Mouse (Mus musculus) midbrain, embryonic 12.5 days (tissue): ENCODE data around the gene Vars. TPM values are rescaled to one million over a fixed set of nuclear protein-coding genes. Genes with fewer than 3 reads are reported as not detected.
A peak's percentile ranks its signal among the peaks of the same experiment; 100 is the strongest.

ENCODE experiments used
- ATAC-seq: fragments of 200-750 bp; cut with Nextera tagmentation; 2 replicates; pipeline ENCODE4 v1.8.0; 2017; ENCODE audit warnings: low read depth, moderate TSS enrichment, moderate library complexity; ENCODE audit not compliant: low FRiP score
- H3K27ac ChIP-seq: fragments of 300-500 bp; sonication (generic); replicated peaks from 2 replicates; pipeline ENCODE4 v1.5.1; 2016; ENCODE audit warnings: mild to moderate bottlenecking
- H3K27me3 ChIP-seq: fragments of 300-500 bp; sonication (generic); 2 replicates; pipeline ENCODE4 v1.6.1; 2016; ENCODE audit warnings: mild to moderate bottlenecking
- H3K36me3 ChIP-seq: fragments of 300-500 bp; sonication (generic); 2 replicates; pipeline ENCODE4 v1.6.1; 2016
- H3K4me1 ChIP-seq: fragments of 300-500 bp; sonication (generic); 2 replicates; pipeline ENCODE4 v1.6.1; 2016
- H3K4me2 ChIP-seq: fragments of 300-500 bp; sonication (generic); replicated peaks from 2 replicates; pipeline ENCODE4 v1.6.1; 2016; ENCODE audit warnings: mild to moderate bottlenecking, moderate library complexity
- H3K4me3 ChIP-seq: fragments of 300-500 bp; sonication (generic); 2 replicates; pipeline ENCODE4 v1.5.1; 2016; ENCODE audit warnings: mild to moderate bottlenecking
- H3K9ac ChIP-seq: fragments of 300-500 bp; sonication (generic); replicated peaks from 2 replicates; pipeline ENCODE4 v1.6.1; 2016; ENCODE audit warnings: mild to moderate bottlenecking, moderate library complexity
- H3K9me3 ChIP-seq: fragments of 300-500 bp; sonication (generic); 2 replicates; pipeline ENCODE4 v1.6.1; 2016; ENCODE audit warnings: mild to moderate bottlenecking
- WGBS: fragments of 180-500 bp; shearing (Covaris S2); methylation state at CpG from one replicate; pipeline ENCODE4 v1.1.7; 2016; 5-methylcytosine and 5-hydroxymethylcytosine counted together
- polyA plus RNA-seq: library from polyadenylated mRNA; unstranded; fragments of >200 nt; fragmentation: Nextera tagmentation; extraction: Ambion mirVana; gene quantifications from 2 replicates; pipeline ENCODE4 v1.2.1, GENCODE M21; 2016

The Vars gene
- polyA plus RNA-seq, 1 experiment from 2014 or later: 142 TPM

GRCm38 (mm10) chr17:35046681-35047455 lies 46.1 kb downstream of the Vars start, which contains the start of gene Msh5:
Msh5 (minus strand) TSS chr17:35046745.
- 2% methylated on average over 33 of the region's 33 CpGs for WGBS
- Histone ChIP-seq H3K9ac (peak within 1 kb of the TSS; percentile 81), H3K27ac (peak within 1 kb of the TSS; percentile 79), H3K4me3 (peak within 1 kb of the TSS; percentile 53), H3K9me3 (no peaks in the 10 kb centered on the region), H3K27me3 (no peaks in the 10 kb centered on the region), H3K4me2 (peak within 1 kb of the TSS; percentile 91), H3K4me1 (peaks cover 52% of the 10 kb centered on the region), H3K36me3 (no peaks in the 10 kb centered on the region)
- ATAC-seq: peak; percentile 98

DNA sequence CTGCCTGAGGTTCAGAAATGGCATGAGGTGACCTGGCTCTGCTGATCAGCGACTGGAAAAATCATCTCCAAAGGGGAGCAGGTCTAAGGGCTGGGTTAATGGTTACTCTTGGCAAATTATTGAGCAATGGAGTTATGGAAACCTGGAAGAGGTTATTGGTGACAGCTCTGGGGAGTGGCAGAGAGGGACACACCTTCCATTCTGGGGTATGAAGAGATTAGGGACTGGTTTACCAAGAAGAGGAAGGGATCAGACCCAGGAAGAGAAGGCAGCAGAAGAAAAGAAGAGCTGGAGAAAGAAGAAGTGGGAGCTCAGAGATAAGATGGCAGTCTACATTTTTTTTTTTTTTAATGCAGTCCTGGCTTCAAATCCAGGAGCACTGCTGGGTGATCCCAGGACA lies 46.9 kb downstream of the Vars start:
- H3K9me3 ChIP-seq: no peaks in the 10 kb centered on the region
- peak overlapping the region; percentile 61; the same call in 1 of the 2 replicates for H3K27ac ChIP-seq
- H3K4me1 ChIP-seq: peaks cover 61% of the 10 kb centered on the region
- 0 out of 2 replicates have a peak, but pooled peaks cover under 1% of the 10 kb centered on the region for H3K36me3 ChIP-seq
- H3K4me2 ChIP-seq: no peak overlapping the region
- no peaks in the 10 kb centered on the region for H3K27me3 ChIP-seq
- no peak for ATAC-seq
- no peak overlapping the region for H3K9ac ChIP-seq
- H3K4me3 ChIP-seq: no peak overlapping the region
- 57% methylated on average over 1 of the region's 1 CpGs for WGBS

GRCm38 (mm10) chr17:35048149-35048931 lies 47.6 kb downstream of the Vars start:
- Histone ChIP-seq H3K4me3 (no peak overlapping the region), H3K4me1 (peaks cover 65% of the 10 kb centered on the region), H3K27me3 (no peaks in the 10 kb centered on the region), H3K4me2 (no peak overlapping the region; the same call in 1 of the 2 replicates), H3K27ac (peak overlapping the region; percentile 61), H3K36me3 (peaks cover 7% of the 10 kb centered on the region; the same call in 1 of the 2 replicates), H3K9me3 (no peaks in the 10 kb centered on the region), H3K9ac (no peak overlapping the region)
- 39% methylated on average over 11 of the region's 11 CpGs for WGBS
- no peak for ATAC-seq

GRCm38 (mm10) chr17:35048932-35049440 lies 48.2 kb downstream of the Vars start:
- Histone ChIP-seq H3K27me3 (no peaks in the 10 kb centered on the region), H3K4me3 (no peak overlapping the region), H3K9me3 (0 out of 2 replicates have a peak, but pooled peaks cover 1% of the 10 kb centered on the region), H3K27ac (peak overlapping the region; percentile 93), H3K4me1 (peaks cover 65% of the 10 kb centered on the region), H3K36me3 (peaks cover 12% of the 10 kb centered on the region), H3K9ac (no peak overlapping the region), H3K4me2 (peak overlapping the region; percentile 67)
- no peak for ATAC-seq
- WGBS: 72% methylated on average over 5 of the region's 5 CpGs

- Histone ChIP-seq H3K4me1 (peaks cover 65% of the 10 kb centered on the region), H3K27me3 (no peaks in the 10 kb centered on the region), H3K4me3 (peak within 1 kb of the TSS; percentile 52), H3K27ac (peak within 1 kb of the TSS; percentile 93), H3K4me2 (peak within 1 kb of the TSS; percentile 67), H3K9ac (peak within 1 kb of the TSS; percentile 83), H3K9me3 (0 out of 2 replicates have a peak, but pooled peaks cover 4% of the 10 kb centered on the region), H3K36me3 (peaks cover 18% of the 10 kb centered on the region)
- ATAC-seq: no peak
- WGBS: 2% methylated on average over 11 of the region's 11 CpGs
Measured at GRCm38 (mm10) chr17:35049561-35050016, 48.8 kb downstream of the Vars start, which contains the start of gene Clic1. Clic1 (plus strand) TSS chr17:35049966.

- no peak for ATAC-seq
- H3K4me1 ChIP-seq: peaks cover 65% of the 10 kb centered on the region
- WGBS: 0% methylated on average over 24 of the region's 27 CpGs
Measured at GRCm38 (mm10) chr17:35050126-35050750, 49.5 kb downstream of the Vars start.

DNA sequence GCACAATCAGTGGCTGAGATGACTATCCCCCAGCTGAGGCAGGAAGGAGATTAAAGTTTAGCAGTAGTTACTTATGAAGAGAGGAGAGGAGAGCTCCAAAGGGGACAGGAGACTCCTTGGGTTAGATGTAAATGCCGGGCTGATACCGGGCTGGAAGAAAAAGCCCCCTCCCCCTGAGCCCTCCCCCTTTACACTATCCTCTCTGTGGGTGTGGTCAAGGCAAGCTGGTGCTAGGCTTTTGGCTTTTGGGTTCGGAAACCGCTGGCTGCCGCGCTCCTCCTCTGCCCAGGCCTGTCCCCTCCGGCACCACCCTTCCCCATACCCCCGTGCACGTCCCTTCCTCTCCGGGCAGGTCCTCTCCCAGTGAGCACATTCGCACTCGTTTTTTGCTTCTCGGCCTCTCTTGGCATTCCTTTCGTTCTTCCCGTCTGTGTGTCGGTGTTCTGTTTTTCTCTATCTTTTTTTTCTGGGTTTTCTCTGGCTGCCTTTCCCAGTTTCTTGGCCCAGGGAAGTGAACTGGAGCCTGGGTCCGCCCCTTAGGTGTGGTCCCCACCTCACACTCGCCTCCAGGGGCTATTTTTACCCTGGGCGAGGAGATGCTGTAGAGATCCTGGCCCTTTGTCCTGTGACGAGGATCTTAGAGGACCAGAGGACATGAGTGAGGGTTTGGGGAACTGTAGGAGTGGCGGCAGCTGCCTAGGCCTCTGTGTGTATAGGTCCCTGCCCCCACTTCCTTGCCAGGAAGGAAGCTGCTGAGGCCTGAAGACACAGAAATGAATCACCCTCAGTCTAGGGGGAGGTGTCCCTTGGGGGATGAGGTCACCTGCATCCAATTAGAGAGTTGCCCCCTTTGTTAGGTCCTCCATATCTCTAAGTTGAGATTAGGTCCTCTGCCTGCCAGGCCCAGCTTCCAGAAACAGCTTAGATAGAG lies 50.6 kb downstream of the Vars start:
- Histone ChIP-seq H3K27me3 (no peaks in the 10 kb centered on the region), H3K9me3 (0 out of 2 replicates have a peak, but pooled peaks cover 4% of the 10 kb centered on the region), H3K4me3 (peak overlapping the region; percentile 52), H3K4me1 (peaks cover 53% of the 10 kb centered on the region), H3K27ac (peak overlapping the region; percentile 93), H3K9ac (peak overlapping the region; percentile 83), H3K36me3 (peaks cover 32% of the 10 kb centered on the region), H3K4me2 (peak overlapping the region; percentile 67)
- 2% methylated on average over 21 of the region's 21 CpGs for WGBS
- ATAC-seq: peak; percentile 70

More at GRCm38 (mm10) chr17:35050126-35050750, 49.5 kb downstream of the Vars start:
- H3K36me3 ChIP-seq: peaks cover 22% of the 10 kb centered on the region
- peak overlapping the region; percentile 93 for H3K27ac ChIP-seq
- H3K9me3 ChIP-seq: 0 out of 2 replicates have a peak, but pooled peaks cover 4% of the 10 kb centered on the region
- peak overlapping the region; percentile 52 for H3K4me3 ChIP-seq
- H3K27me3 ChIP-seq: no peaks in the 10 kb centered on the region
- H3K4me2 ChIP-seq: peak overlapping the region; percentile 67
- H3K9ac ChIP-seq: peak overlapping the region; percentile 83

DNA sequence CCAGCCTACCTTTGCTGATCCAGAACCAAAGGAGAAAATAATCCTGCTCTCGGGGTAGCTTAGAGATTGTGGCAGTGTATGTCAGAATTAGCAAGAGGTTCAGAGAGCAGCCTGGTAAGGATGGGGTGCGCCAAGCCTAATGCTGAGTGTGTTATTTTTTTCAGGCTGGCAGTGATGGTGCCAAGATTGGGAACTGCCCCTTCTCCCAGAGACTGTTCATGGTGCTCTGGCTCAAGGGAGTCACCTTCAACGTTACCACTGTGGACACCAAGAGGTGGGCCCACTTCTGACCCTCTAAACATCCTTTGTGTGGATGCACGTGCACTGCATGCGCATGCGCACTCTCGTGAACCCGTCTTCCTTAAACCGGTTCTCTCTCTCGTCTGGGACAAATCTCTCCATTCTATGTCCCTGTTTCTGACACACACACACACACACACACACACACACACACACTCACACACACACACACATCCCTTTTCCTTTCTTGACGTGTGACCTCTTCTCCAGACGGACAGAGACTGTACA lies 51.5 kb downstream of the Vars start:
- Histone ChIP-seq H3K9ac (peak overlapping the region; percentile 83), H3K27ac (peak overlapping the region; percentile 93), H3K4me1 (peaks cover 47% of the 10 kb centered on the region), H3K4me2 (peak overlapping the region; percentile 67), H3K27me3 (no peaks in the 10 kb centered on the region), H3K4me3 (peak overlapping the region; percentile 52), H3K9me3 (0 out of 2 replicates have a peak, but pooled peaks cover 4% of the 10 kb centered on the region), H3K36me3 (peaks cover 39% of the 10 kb centered on the region)
- no peak for ATAC-seq
- WGBS: 71% methylated on average over 12 of the region's 12 CpGs

DNA sequence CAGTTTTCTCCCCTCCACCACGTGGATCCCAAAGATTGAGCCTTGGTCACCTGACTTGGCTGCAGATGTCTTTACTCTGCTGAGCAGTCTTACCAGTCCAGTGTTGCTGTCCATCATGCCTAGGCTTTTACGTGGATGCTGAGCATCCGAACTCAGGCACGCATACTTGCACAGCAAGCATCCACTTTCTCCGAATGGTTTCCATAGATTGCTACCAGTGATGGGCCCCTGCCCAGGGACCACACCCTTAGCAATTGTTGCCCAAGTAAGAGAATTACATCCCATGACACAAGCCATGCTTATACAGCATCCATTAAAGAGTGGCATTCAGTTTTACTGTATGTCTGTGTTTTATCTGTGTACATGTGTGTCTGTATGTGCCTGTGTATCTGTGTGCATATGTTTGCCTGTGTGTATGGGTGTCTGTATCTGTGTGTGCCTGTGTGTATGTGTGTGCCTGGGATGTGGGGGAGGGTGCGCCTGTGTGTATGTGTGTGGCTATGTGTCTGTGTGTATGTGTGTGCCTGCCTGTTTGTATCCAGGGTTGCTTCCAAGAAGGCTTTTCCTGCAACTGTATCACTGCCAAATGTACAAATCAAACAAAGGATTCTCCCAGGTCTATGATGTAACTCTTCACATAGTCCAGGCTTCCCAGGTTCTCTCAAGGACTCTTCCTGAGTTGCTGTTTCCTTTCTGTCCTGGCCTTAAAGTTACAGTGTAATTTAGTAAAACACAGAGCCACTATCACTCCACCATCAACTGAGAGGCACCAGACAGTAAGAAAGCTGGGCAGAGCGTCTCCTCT lies 55.1 kb downstream of the Vars start:
- Histone ChIP-seq H3K4me1 (peaks cover 34% of the 10 kb centered on the region), H3K4me3 (no peak overlapping the region), H3K36me3 (peaks cover 48% of the 10 kb centered on the region), H3K9ac (no peak overlapping the region), H3K27ac (no peak overlapping the region), H3K4me2 (no peak overlapping the region), H3K27me3 (no peaks in the 10 kb centered on the region), H3K9me3 (0 out of 2 replicates have a peak, but pooled peaks cover 4% of the 10 kb centered on the region)
- ATAC-seq: no peak
- 92% methylated on average over 7 of the region's 7 CpGs for WGBS

DNA sequence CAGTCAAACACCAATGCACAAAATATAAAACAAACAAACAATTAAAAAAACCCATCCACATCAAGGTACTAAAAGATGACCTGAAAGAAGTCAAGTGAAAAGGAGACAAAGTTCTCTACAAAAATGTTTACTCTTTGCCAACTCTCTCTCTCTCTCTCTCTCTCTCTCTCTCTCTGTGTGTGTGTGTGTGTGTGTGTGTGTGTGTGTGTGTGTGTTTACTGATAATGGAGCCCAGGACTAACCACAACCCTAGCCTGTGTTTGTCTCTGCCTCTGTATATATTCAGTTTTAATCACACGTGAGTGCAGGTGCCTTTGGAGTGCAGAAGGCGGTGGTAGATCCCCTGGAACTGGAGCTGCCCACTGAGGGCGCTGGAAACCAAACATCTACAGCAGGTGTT lies 56.3 kb downstream of the Vars start:
- no peak for ATAC-seq
- Histone ChIP-seq H3K4me1 (peaks cover 35% of the 10 kb centered on the region), H3K36me3 (peaks cover 58% of the 10 kb centered on the region), H3K9me3 (0 out of 2 replicates have a peak, but pooled peaks cover 4% of the 10 kb centered on the region), H3K9ac (no peak overlapping the region), H3K27me3 (no peaks in the 10 kb centered on the region; the same call in 1 of the 2 replicates), H3K27ac (no peak overlapping the region), H3K4me3 (no peak overlapping the region), H3K4me2 (no peak overlapping the region)
- WGBS: 77% methylated on average over 3 of the region's 3 CpGs
